Mouse (Mus musculus) c-Kit-negative CD71-positive TER-119-positive erythroid progenitor cells, embryonic 14.5 days (primary cell): ENCODE measurements around the gene Emilin2.

Source experiments
- DNase-seq: peaks from one replicate; pipeline ENCODE4 v3.0.0-alpha.2; 2013; ENCODE audit warnings: low read depth, low spot score

Gene Emilin2

GRCm38 (mm10) chr17:71300338-71300737 is 11.4 kb downstream of the Emilin2 start:
- no peak for DNase-seq

GRCm38 (mm10) chr17:71299879-71300278 is 11.9 kb downstream of the Emilin2 start:
- no peak for DNase-seq

GRCm38 (mm10) chr17:71294570-71294969 is 17.2 kb downstream of the Emilin2 start:
- DNase-seq, result no peak

DNA sequence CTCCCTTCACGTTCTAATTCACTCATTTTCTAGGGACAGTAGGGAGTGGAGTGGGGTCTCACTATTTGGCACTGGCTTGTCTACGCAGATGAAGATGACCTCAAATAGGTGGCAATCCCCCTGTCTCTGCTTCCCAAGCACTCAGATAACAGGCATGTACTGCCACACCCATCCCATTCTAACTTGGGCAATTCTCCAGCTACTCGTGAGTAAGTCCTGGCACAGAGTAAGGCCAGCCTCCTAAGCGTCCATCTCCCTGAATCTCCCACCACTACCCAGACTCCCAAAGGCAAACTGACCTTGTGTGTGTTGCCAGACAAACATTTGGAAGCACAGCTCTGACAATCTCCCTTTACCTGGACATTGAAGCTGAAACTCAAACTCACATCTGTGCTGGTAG is 18.9 kb downstream of the Emilin2 start:
- DNase-seq, result no peak

DNA sequence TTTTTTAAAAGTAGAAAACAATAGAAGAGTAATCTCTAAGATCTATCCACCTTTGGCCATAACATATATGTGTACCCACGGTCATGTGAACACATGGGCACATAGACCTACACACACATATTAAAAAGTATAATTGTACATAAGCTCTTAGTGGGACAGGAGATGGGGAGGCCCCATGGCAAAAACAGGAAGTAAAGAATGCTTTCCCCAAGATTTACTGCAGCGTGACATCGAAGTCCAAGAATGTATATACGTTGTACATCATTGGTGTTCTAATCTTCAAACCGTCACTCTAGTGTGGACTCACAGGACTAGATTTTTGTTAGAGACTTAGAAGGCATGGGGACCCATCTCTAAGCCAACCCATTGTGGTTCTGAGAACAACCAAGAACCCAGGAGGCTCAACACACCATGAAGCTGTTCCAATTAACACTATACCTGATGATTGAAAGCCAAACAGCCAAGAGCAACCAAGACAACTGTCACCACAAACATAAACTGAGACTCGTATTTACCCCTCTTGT is 19.8 kb downstream of the Emilin2 start:
- no peak for DNase-seq

GRCm38 (mm10) chr17:71290486-71291410 is 21.0 kb downstream of the Emilin2 start:
- DNase-seq, result no peak

DNA sequence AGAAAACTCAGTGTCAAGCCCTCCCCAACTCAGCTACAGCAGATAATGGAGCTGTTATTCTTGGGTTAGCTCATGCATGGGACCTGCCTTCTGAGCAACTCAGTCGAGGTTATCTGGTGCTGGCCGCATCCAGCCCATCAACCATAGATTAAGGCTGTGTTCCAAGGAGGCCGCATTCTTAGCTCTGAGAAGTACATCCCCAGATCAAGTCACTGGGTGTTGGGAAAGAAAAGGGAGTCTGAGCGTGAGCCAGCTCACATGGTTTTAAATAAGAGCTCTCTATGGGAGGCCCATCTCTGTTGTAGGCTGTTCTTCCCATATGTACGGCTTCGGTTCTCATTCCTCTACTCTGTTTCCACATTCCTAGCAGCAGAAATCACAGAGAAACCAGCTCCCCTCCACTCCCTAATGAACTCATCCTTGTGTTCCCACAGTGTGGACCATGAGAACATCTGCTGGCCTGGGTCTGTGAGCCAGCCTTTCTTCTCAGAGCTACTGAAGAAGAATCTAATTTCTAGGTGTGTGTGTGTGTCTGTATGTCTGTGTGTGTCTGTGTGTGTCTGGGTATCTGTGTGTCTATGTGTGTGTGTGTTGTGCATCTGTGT is 22.1 kb downstream of the Emilin2 start:
- no peak for DNase-seq

- no peak for DNase-seq
These were observed 22.8 kb downstream of the Emilin2 start for GRCm38 (mm10) chr17:71288808-71289548.

DNA sequence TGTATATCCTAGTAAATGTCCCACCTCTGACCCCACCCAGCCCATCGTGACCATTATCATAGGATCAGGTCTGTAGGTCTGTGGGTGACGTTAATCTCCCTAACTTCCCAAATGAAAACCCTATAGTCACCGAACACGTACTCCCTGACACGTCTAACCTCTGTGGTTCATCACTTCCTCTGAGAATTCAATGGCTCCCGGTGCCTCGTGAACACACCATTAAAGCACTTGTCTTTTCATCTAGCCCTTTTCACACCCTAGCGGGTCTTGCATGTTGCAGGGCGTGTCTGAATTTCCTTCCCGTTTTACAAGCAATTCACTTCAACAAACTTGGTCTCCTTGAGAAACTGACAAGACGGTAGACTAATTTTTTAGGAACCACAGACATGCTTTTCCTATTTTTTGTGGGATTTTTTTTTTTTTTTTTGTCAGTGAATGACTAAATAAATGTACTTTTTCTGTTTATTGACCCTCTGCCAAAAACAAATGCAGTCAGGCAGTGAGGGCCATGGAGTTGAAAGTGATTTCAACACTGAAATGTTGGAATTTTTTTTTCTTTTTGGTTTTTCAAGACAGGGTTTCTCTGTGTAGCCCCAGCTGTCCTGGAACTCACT is 23.5 kb downstream of the Emilin2 start:
- DNase-seq, result no peak

- no peak for DNase-seq
These were observed 24.2 kb downstream of the Emilin2 start for GRCm38 (mm10) chr17:71287586-71287985.

DNA sequence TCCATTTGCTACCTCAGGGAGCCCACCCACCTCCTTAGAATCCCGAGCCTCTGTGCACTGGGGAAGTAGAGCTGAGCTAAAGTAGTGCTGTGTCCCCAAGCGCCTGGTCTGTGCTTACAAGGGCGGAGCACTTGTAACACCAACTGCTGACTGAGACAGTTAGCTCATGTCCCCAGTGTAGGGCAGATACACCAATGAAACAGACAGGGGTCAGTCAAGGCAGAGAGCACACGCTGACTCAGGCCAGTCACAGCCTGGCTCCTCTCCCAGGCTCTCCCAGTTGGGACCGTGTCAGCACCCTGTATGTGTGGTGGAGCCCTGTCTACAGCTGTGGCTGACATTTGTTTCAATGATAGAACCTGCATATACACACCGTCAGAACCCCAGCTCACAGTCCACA is 25.8 kb downstream of the Emilin2 start:
- no peak for DNase-seq

DNA sequence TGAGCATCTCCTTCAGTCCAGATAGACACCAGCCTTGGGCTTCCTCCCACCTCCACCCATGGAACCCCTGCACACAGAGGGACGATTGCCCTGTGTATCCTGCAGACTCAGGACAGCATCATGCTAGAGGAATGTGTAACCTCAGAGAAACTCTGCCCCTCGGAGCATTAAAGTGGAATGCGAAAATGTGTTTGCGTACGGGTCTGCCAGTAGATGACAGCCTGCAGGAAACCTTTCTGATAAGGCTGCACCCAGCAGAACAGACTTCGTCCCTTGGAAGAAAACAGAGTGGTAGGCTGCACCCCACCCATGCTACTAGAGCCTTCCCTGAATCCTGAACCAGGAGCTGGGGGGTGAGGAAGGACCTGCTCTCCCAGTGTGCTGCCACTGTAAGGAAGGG is 26.9 kb downstream of the Emilin2 start:
- DNase-seq, result no peak

GRCm38 (mm10) chr17:71283237-71283636 is 28.5 kb downstream of the Emilin2 start:
- DNase-seq, result no peak

DNA sequence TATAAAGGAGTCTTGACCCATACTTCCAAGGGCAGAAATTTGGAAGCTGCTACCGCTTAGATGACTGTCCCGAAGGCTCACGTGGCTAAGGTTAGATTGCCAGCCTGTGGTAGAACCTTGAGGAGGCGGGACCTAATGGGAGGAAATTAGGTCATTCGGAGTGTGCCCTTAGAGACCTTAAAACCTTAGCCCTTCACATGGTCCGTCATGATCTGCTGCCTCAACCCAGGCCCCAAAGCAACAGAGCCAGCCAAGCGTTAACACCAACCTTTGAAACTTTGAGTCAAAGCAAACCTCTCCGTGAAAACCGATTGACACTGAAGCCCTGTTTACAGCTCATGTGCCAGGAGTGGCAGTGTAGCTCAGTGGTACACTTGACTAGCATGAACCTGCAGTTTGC is 29.1 kb downstream of the Emilin2 start:
- no peak for DNase-seq

GRCm38 (mm10) chr17:71277701-71278491 is 33.9 kb downstream of the Emilin2 start:
- DNase-seq, result no peak

GRCm38 (mm10) chr17:71276771-71277170 is 35.0 kb downstream of the Emilin2 start:
- no peak for DNase-seq

- DNase-seq, result no peak
These were observed 37.9 kb downstream of the Emilin2 start for GRCm38 (mm10) chr17:71273901-71274300.

GRCm38 (mm10) chr17:71268599-71268998 is 43.2 kb downstream of the Emilin2 start:
- DNase-seq, result peak; percentile 67

DNA sequence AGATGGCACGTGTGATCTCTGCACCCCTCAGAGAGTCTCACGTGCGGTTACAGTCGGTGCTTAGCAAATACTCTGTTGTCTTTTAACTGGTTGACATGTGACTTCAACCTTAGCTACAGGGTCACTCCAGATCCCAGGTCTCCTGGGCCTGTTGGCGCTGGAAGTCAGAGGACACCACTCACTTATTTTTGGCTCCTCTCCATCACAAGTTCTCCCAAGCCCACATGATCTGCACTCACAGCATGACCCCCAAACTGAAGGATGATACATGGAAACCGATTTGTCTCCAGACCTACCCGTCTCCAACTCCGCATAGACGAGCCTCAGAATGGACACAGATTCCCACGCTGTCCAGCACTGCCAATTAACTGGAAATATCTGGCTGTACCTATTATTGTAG is 43.6 kb downstream of the Emilin2 start:
- no peak for DNase-seq

DNA sequence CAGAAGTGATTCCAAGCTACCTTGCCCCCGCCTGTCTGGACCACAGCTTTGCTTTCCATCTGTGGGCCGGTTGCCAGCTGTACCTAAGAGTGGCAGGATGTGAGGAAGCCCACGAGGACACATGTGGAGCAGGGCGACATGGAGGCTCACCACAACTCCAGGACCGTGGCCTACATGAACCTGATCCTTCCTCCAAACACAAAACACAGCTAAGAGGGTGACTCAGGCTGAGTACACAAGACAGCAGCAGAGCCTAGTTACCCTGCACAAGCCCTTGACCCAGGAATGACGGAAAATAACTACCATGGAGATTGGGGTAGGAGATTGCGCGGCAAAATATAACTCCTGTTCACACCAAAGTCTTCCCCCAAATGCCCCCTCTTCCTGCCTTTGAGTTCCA is 44.4 kb downstream of the Emilin2 start:
- DNase-seq, result no peak
